Mouse (Mus musculus) hindbrain, embryonic 16.5 days (tissue): ENCODE measurements around the gene Pou2af1. TPM values are rescaled to one million over a fixed set of nuclear protein-coding genes. Genes with fewer than 3 reads are reported as not detected.

Experiments used
- ATAC-seq: fragments of 200-750 bp; cut with Nextera tagmentation; 2 replicates; pipeline ENCODE4 v1.8.0; 2017; ENCODE audit warnings: moderate TSS enrichment, moderate library complexity
- H3K27ac ChIP-seq: fragments of 300-500 bp; sonication (generic); 2 replicates; pipeline ENCODE4 v1.5.1; 2014; ENCODE audit warnings: low read depth, mild to moderate bottlenecking, control low read depth, low read length, moderate library complexity
- H3K27me3 ChIP-seq: fragments of 300-500 bp; sonication (generic); replicated peaks from 2 replicates; pipeline ENCODE4 v1.6.1; 2014; ENCODE audit warnings: low read length; ENCODE audit not compliant: control insufficient read depth, insufficient read depth
- H3K36me3 ChIP-seq: fragments of 300-500 bp; sonication (generic); 2 replicates; pipeline ENCODE4 v1.6.1; 2014; ENCODE audit warnings: mild to moderate bottlenecking, low read length, moderate library complexity, mixed read lengths; ENCODE audit not compliant: control insufficient read depth, insufficient read depth
- H3K4me1 ChIP-seq: fragments of 300-500 bp; sonication (generic); 2 replicates; pipeline ENCODE4 v1.6.1; 2014; ENCODE audit warnings: low read depth, low read length; ENCODE audit not compliant: control insufficient read depth, insufficient read depth
- H3K4me2 ChIP-seq: fragments of 300-500 bp; sonication (generic); 2 replicates; pipeline ENCODE4 v1.6.1; 2014; ENCODE audit warnings: mild to moderate bottlenecking, low read length, control low read depth, moderate library complexity
- H3K4me3 ChIP-seq: fragments of 300-500 bp; sonication (generic); 2 replicates; pipeline ENCODE4 v1.5.1; 2014; ENCODE audit warnings: mild to moderate bottlenecking, low read length, control low read depth, moderate library complexity
- H3K9ac ChIP-seq: fragments of 300-500 bp; sonication (generic); 2 replicates; pipeline ENCODE4 v1.6.1; 2014; ENCODE audit warnings: low read depth, mild to moderate bottlenecking, control low read depth, low read length, moderate library complexity
- H3K9me3 ChIP-seq: fragments of 300-500 bp; sonication (generic); 2 replicates; pipeline ENCODE4 v1.6.1; 2014; ENCODE audit warnings: mild to moderate bottlenecking, low read length, moderate library complexity; ENCODE audit not compliant: control insufficient read depth
- WGBS: fragments of 180-500 bp; shearing (Covaris S2); extraction: QIAGEN DNeasy Blood & Tissue Kit; methylation state at CpG from one replicate; pipeline ENCODE4 v1.1.7; 2014; 5-methylcytosine and 5-hydroxymethylcytosine counted together
- polyA plus RNA-seq: library from polyadenylated mRNA; unstranded; fragments of >200 nt; fragmentation: Nextera tagmentation; extraction: Ambion mirVana; gene quantifications from 2 replicates; pipeline ENCODE4 v1.2.1, GENCODE M21; 2015

Pou2af1 gene
- polyA plus RNA-seq, 1 experiment from 2014 or later, result 0.30 TPM

DNA sequence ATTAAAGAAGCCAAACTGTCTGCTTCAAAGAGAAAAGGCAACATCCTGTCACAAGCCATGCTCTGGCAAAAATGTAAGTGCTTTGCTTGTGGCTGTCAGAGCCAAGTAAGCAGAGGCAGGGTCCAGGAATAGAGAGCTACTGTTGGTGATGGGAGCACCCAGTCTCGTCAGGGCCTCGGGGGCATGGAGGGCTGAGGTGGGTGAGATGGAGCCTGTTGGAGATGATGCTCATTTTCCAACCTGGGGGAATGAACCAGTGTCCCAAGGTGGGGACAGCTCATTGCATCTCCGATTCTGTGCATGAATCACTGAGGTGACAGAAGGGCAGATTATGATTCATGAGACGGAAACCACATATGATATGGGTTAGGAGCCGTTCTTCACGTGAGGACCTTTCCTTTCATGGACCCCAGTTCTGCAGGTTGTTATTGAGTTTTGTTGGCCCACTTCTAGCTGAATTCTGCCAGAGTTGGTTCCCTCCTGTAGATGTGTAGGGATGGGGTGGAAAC, 275 bp downstream of the Pou2af1 start:
- no peak for ATAC-seq
- H3K27me3 ChIP-seq, result no peaks in the 10 kb centered on the region
- no peak overlapping the region for H3K27ac ChIP-seq
- H3K9ac ChIP-seq, result no peak overlapping the region
- no peaks in the 10 kb centered on the region for H3K9me3 ChIP-seq
- WGBS, result 87% methylated on average over 6 of the region's 6 CpGs
- no peak overlapping the region for H3K4me3 ChIP-seq
- H3K36me3 ChIP-seq, result no peaks in the 10 kb centered on the region
- no peak overlapping the region for H3K4me2 ChIP-seq
- no peaks in the 10 kb centered on the region for H3K4me1 ChIP-seq

DNA sequence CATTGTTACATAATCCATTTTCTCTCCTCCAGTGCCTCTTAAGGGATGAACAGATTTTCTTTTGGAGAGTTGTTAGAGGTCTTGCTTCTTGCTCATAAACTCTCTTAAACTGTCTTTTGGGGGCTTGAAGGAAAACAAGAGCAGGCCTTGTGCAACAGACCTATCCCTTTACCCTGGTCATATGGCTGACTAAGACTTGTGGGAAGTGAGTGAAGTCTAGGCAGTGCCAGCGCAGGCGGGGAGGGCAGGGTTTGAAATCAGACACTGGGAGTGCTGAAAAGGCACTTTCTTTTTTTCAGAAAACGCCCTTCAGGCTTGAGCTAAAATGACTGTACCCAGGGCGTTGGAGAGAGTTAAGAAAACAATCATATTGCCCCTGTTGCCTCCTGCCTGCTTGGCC, 1.8 kb downstream of the Pou2af1 start:
- Histone ChIP-seq H3K9me3 (no peaks in the 10 kb centered on the region), H3K4me1 (no peaks in the 10 kb centered on the region), H3K4me2 (no peak overlapping the region), H3K9ac (no peak overlapping the region), H3K4me3 (no peak overlapping the region), H3K36me3 (no peaks in the 10 kb centered on the region), H3K27me3 (no peaks in the 10 kb centered on the region), H3K27ac (no peak overlapping the region)
- 61% methylated on average over 4 of the region's 4 CpGs for WGBS
- ATAC-seq, result no peak

DNA sequence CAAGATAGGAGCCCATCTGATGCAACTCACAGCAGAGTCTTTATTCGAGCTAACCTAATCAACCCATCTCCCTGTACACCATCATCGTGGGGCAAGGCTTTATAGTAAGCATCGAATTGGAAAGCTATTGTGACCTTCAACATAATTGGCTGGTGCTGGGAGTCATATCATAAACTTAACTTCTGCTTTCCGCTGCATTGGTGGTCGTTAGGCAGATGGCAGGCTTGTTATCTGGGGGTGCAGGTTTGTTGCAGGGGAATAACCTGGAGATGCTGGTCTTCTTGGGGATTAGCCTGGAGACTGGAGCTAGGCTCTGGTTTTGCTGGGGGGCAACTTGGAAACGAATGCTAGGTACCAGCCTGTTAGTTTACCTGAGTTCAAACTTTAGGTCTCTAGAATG, 2.4 kb downstream of the Pou2af1 start:
- Histone ChIP-seq H3K4me3 (no peak overlapping the region), H3K27ac (no peak overlapping the region), H3K9me3 (no peaks in the 10 kb centered on the region), H3K4me1 (no peaks in the 10 kb centered on the region), H3K27me3 (no peaks in the 10 kb centered on the region), H3K36me3 (no peaks in the 10 kb centered on the region), H3K4me2 (no peak overlapping the region), H3K9ac (no peak overlapping the region)
- no peak for ATAC-seq
- 90% methylated on average over 6 of the region's 6 CpGs for WGBS

DNA sequence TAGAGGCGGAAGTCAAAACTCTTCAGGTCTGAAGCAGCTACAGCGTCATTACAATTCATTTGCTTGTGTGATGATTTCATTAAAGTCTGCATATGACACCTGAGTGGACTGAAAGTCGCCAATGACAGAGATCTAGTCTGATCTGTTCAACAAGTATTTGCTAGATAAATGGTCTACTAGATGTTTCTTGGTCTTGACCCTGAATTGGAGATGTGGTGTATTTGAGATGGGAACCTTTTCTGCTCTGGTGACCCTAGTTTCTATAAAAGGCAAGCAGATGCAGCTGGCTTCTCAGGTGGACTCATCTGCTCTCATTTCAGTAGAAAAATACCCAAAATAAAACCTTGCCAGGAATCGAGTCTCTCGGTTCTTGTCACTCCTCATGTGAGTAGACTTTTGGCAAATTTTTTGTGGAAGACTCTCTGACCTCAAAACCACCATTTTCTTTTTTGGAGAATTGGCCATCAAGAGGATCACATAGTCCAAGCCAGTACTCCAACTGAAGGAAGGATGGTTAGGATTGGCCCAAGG, 12.2 kb downstream of the Pou2af1 start:
- Histone ChIP-seq H3K4me2 (no peak overlapping the region), H3K9me3 (no peaks in the 10 kb centered on the region), H3K9ac (no peak overlapping the region), H3K27ac (no peak overlapping the region), H3K36me3 (no peaks in the 10 kb centered on the region), H3K27me3 (peaks cover 3% of the 10 kb centered on the region; the same call in 1 of the 2 replicates), H3K4me3 (no peak overlapping the region), H3K4me1 (no peaks in the 10 kb centered on the region)
- no peak for ATAC-seq
- WGBS, result 82% methylated on average over 5 of the region's 5 CpGs

DNA sequence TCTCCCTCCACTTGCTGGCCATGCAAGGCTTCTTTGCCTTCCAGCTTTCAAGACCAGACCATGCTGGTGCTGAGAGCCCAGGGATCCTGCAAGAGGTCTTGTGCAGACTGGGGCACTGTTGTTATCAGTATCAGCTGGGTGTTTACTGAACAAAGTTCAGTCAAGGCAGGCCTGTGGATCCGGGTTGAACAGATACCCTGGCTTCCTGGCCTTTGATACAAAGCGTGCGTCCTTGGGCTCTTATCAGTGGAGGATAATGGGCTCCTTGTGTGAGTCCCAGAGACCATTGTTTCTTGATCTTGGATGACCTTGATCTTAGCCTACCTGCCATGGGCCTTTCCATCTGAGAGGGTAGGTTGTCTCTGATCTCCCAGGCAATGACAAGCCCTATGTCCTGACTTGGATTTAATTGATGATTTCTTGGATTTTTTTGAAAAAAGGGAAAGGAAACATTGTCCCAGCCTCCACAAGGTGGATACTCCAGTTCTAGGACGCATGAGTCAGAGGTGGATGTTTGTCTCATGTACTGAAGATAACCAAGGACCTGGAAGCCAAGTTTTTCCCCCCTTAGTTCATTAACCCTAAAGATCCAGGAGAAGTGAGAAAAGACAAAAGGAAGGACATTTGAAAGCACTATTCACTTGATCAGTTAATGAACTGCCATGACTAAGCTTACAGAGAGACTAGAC, 17.3 kb downstream of the Pou2af1 start:
- Histone ChIP-seq H3K9ac (no peak overlapping the region), H3K27ac (no peak overlapping the region), H3K4me2 (no peak overlapping the region), H3K36me3 (no peaks in the 10 kb centered on the region), H3K27me3 (peaks cover 3% of the 10 kb centered on the region; the same call in 1 of the 2 replicates), H3K4me1 (no peaks in the 10 kb centered on the region), H3K9me3 (no peaks in the 10 kb centered on the region), H3K4me3 (no peak overlapping the region)
- WGBS, result 87% methylated on average over 4 of the region's 4 CpGs
- ATAC-seq, result no peak

DNA sequence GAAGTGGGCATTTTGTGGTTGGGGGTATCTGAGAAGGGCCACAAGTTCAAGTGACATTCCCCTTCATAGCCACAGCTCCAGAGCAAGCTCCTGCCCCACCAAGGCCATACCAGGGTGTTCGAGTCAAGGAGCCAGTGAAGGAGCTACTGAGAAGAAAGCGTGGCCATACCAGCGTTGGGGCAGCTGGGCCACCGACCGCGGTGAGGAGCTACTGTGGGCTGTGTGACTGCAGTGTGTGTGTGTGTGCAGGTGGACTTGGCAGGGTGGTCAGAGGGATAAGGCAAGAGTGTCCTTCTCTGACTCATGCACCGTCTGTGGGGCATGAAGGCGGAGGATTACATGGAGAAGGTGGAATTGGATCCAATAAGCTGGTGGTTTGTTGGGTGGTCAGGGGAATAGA, 18.7 kb downstream of the Pou2af1 start:
- no peaks in the 10 kb centered on the region for H3K9me3 ChIP-seq
- WGBS, result 93% methylated on average over 8 of the region's 8 CpGs
- H3K4me1 ChIP-seq, result no peaks in the 10 kb centered on the region
- no peak overlapping the region for H3K4me2 ChIP-seq
- no peak overlapping the region for H3K27ac ChIP-seq
- H3K27me3 ChIP-seq, result peaks cover 3% of the 10 kb centered on the region; the same call in 1 of the 2 replicates
- H3K36me3 ChIP-seq, result no peaks in the 10 kb centered on the region
- no peak overlapping the region for H3K9ac ChIP-seq
- no peak overlapping the region for H3K4me3 ChIP-seq
- ATAC-seq, result no peak

DNA sequence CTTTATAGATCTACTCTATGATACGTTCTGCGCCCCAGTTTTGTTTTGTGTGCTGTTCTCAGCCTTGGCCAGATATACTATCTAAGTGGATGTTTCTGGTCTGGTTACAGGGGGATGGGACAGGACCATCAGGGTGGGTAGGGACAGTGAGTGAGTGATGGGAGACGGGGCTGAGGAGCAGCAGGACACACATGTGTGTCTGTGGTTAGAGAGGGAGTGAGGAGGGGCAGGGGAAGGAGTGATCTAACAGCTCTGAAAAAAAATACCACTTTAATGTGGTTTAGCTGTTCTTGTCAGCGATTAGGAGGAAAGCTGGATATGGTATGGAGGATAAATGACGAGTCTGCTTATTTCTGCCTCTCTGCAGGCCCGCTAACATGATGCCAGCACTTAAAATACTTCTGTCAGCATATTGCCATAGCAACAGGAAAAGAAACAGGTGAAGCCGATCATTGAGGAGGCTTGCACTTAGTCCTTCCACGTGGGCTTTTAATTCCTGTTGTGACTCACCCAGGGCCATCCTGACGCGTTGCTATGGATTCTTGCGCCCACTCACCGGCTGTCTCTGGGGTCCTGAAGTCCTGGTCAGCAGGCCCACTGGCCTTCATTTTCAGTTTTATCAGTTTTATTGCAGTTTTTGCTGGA, 25.4 kb downstream of the Pou2af1 start:
- H3K27ac ChIP-seq, result peak overlapping the region; percentile 54
- 54% methylated on average over 12 of the region's 12 CpGs for WGBS
- no peak overlapping the region; the same call in 1 of the 2 replicates for H3K9ac ChIP-seq
- H3K36me3 ChIP-seq, result no peaks in the 10 kb centered on the region
- H3K9me3 ChIP-seq, result no peaks in the 10 kb centered on the region
- no peak overlapping the region for H3K4me3 ChIP-seq
- H3K4me2 ChIP-seq, result no peak overlapping the region
- no peaks in the 10 kb centered on the region for H3K27me3 ChIP-seq
- peak; percentile 68; the same call in 1 of the 2 replicates for ATAC-seq
- peaks cover 6% of the 10 kb centered on the region; the same call in 1 of the 2 replicates for H3K4me1 ChIP-seq

DNA sequence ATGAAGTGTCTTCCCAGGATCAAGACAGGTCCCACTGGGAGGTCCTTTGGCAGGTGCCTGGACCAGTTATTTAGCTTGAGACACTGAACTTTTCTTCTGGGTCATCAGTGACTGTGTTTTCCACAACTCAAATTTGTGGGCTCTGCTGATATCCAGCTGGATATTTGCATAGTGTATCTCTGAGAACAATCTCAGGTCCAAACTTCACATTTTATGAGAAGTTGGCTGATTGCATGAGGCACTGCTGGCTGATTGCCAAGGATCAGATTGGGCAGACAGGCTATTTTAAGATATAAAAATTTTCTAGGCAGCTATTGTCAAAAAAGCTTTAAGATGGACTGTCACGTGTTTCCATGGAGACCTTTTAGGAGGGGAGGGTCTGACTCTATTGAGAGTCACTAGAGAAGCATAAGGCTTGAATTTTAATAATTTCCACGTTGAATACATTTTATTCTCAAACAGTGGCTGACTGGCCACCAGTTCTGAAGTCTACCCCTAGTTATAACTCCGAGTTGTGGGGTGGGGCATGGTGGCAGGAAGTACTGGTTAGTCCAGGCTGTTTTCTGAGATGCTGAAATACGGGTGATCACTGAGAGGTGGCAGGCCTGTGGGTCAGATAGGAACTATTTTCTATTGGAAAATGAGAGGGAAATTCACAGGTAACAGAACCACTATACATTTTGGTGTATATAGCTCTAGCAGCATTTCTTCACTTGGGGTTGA, 43.4 kb downstream of the Pou2af1 start:
- Histone ChIP-seq H3K27me3 (no peaks in the 10 kb centered on the region), H3K27ac (no peak overlapping the region), H3K4me3 (no peak overlapping the region), H3K9ac (no peak overlapping the region), H3K4me2 (no peak overlapping the region), H3K4me1 (no peaks in the 10 kb centered on the region), H3K36me3 (no peaks in the 10 kb centered on the region), H3K9me3 (0 out of 2 replicates have a peak, but pooled peaks cover 6% of the 10 kb centered on the region)
- 69% methylated on average over 4 of the region's 4 CpGs for WGBS
- ATAC-seq, result no peak

DNA sequence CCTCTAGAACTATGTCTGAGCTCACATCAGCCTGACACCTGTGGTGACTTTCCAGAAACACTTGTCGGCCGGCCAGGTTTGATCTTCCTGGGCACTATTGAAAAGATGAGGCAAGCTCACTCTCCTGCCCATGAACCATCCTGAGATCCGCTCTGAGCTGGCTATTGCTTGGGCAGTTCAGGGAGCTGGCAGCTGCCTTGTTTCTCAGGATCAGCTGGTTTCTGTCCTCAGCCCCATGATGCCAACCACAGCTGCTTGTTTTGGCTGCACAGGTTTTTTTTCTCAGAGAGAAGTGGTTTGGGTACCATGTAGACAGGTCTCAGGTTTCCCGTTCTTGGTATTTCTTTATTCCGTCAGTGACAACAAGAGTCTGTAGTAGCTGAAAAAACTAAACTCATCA, 44.9 kb downstream of the Pou2af1 start:
- no peaks in the 10 kb centered on the region for H3K36me3 ChIP-seq
- ATAC-seq, result no peak
- WGBS, result 86% methylated on average over 5 of the region's 5 CpGs

More for the DNA sequence above, 44.9 kb downstream of the Pou2af1 start:
- no peak overlapping the region for H3K27ac ChIP-seq
- no peaks in the 10 kb centered on the region for H3K27me3 ChIP-seq
- 0 out of 2 replicates have a peak, but pooled peaks cover 6% of the 10 kb centered on the region for H3K9me3 ChIP-seq
- H3K4me1 ChIP-seq, result no peaks in the 10 kb centered on the region
- no peak overlapping the region for H3K9ac ChIP-seq
- H3K4me3 ChIP-seq, result no peak overlapping the region
- H3K4me2 ChIP-seq, result no peak overlapping the region
